18 mouse cellular contexts compared by ENCODE assay signal in the genomic region with DNA sequence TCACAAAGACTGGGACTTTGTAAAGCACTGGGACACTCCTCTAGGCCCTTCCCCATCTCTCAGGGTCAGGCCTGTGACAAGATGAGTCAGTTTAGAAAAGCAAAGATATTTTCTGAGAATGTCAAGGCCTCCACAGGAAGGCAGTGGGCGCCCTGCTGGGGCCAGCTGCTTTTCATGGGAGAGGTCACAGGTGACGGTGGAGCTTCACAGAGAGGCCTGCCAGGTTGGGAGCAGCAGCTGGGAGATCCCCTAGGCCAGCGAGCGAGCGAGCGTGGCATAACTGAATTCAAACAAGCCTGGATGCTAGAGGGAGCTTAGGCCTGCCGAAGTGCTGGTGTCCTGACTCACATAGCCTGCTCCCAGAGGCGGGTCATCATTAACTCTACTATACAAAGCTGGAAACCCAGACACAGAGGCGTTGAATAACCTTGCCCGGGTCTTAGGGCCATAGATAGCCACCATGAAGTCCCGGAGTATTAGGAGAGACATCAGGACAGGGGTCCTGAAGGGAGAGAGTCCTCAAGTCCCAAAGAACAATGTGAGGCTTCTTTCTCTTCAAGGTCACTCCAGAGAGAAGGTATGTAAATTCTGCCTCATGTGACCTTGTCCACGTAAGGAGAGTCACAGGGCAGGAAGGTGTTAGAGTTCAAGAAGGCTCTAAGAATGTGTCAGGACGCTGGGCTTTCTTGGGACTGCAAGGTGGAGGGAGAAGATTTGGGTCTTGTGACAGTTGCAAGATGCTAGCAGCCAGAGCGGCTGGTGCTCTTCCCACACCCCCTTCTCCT.
A peak's percentile ranks its signal among the peaks of the same experiment; 100 is the strongest.
DNase-seq lines count a peak whose midpoint lies in the region; ATAC-seq lines count a peak whose summit lies in the region.
"Had no signal": no experiment of that assay in that cellular context is flagged by ENCODE, and none has a peak within 500 bp of the region (broad histone marks: within the 10 kb centered on the region; RNA-seq: fewer than 3 reads in every experiment).

No protein-coding gene starts in this region.

- WGBS in hindbrain, embryonic 10.5 days: 70% methylated on average over 14 of the region's 14 CpGs
- WGBS in hindbrain, embryonic 16.5 days: 64% methylated on average over 14 of the region's 14 CpGs
- 51% methylated on average over 14 of the region's 14 CpGs for WGBS in neural tube, embryonic 12.5 days
- WGBS in limb, embryonic 10.5 days: 62% methylated on average over 14 of the region's 14 CpGs

- peaks cover 31% of the 10 kb centered on the region for H3K4me1 ChIP-seq in hindbrain, embryonic 10.5 days (replicated peaks)
- H3K4me1 ChIP-seq in hindbrain, embryonic 16.5 days (ENCODE audit: control insufficient read depth, insufficient read depth, low read depth, low read length): peaks cover 9% of the 10 kb centered on the region
- peaks cover 34% of the 10 kb centered on the region for H3K4me1 ChIP-seq in neural tube, embryonic 12.5 days
- peaks cover 64% of the 10 kb centered on the region for H3K4me1 ChIP-seq in limb, embryonic 10.5 days
- H3K4me1 ChIP-seq: liver, embryonic 15.5 days had no signal

- peak overlapping the region; percentile 76 for H3K27ac ChIP-seq in hindbrain, embryonic 10.5 days
- H3K27ac ChIP-seq in hindbrain, embryonic 16.5 days (ENCODE audit: low read depth, low read length): no peak overlapping the region
- H3K27ac ChIP-seq in neural tube, embryonic 12.5 days: peak overlapping the region; percentile 6
- peak overlapping the region; percentile 67 for H3K27ac ChIP-seq in limb, embryonic 10.5 days
- H3K27ac ChIP-seq: forebrain, embryonic 12.5 days; heart, embryonic 13.5 days; hindbrain, embryonic 15.5 days; liver, embryonic 15.5 days; stomach, embryonic 15.5 days had no signal

- no peaks in the 10 kb centered on the region for H3K9me3 ChIP-seq in hindbrain, embryonic 10.5 days
- no peaks in the 10 kb centered on the region for H3K9me3 ChIP-seq in hindbrain, embryonic 16.5 days (ENCODE audit: control insufficient read depth, low read length)
- no peaks in the 10 kb centered on the region for H3K9me3 ChIP-seq in neural tube, embryonic 12.5 days
- no peaks in the 10 kb centered on the region for H3K9me3 ChIP-seq in limb, embryonic 10.5 days (replicated peaks)
- H3K9me3 ChIP-seq: forebrain, embryonic 12.5 days; heart, embryonic 13.5 days; hindbrain, embryonic 15.5 days; limb, embryonic 13.5 days; liver, embryonic 15.5 days; stomach, embryonic 15.5 days had no signal

- no peaks in the 10 kb centered on the region for H3K36me3 ChIP-seq in hindbrain, embryonic 10.5 days
- H3K36me3 ChIP-seq in hindbrain, embryonic 16.5 days (ENCODE audit: control insufficient read depth, insufficient read depth, low read length): no peaks in the 10 kb centered on the region
- H3K36me3 ChIP-seq in neural tube, embryonic 12.5 days: no peaks in the 10 kb centered on the region
- H3K36me3 ChIP-seq in limb, embryonic 10.5 days: no peaks in the 10 kb centered on the region
- H3K36me3 ChIP-seq: forebrain, embryonic 12.5 days; G1E; heart, embryonic 13.5 days; hindbrain, embryonic 15.5 days; limb, embryonic 13.5 days; liver, embryonic 15.5 days; stomach, embryonic 15.5 days had no signal

- H3K27me3 ChIP-seq in hindbrain, embryonic 10.5 days (ENCODE audit: insufficient read depth, poor library complexity, severe bottlenecking): peaks cover 35% of the 10 kb centered on the region
- H3K27me3 ChIP-seq in hindbrain, embryonic 16.5 days (replicated peaks; ENCODE audit: control insufficient read depth, insufficient read depth, low read length): no peaks in the 10 kb centered on the region; the same call in 1 of the 2 replicates
- no peaks in the 10 kb centered on the region for H3K27me3 ChIP-seq in neural tube, embryonic 12.5 days (replicated peaks)
- H3K27me3 ChIP-seq in limb, embryonic 10.5 days (ENCODE audit: low read depth, poor library complexity, severe bottlenecking): no peaks in the 10 kb centered on the region
- H3K27me3 ChIP-seq: heart, embryonic 13.5 days; hindbrain, embryonic 15.5 days; limb, embryonic 13.5 days; liver, embryonic 15.5 days; stomach, embryonic 15.5 days had no signal

- no peak overlapping the region for H3K4me2 ChIP-seq in hindbrain, embryonic 16.5 days (ENCODE audit: low read length)
- 0 out of 2 replicates have a peak overlapping the region, but pooled peaks have one; percentile 4 for H3K4me2 ChIP-seq in neural tube, embryonic 12.5 days (replicated peaks)
- H3K4me2 ChIP-seq: forebrain, embryonic 12.5 days; heart, embryonic 13.5 days; hindbrain, embryonic 15.5 days; limb, embryonic 13.5 days; liver, embryonic 15.5 days; stomach, embryonic 15.5 days had no signal

- H3K9ac ChIP-seq in hindbrain, embryonic 16.5 days (ENCODE audit: low read depth, low read length): no peak overlapping the region
- H3K9ac ChIP-seq in neural tube, embryonic 12.5 days: no peak overlapping the region
- H3K9ac ChIP-seq: forebrain, embryonic 12.5 days; heart, embryonic 13.5 days; hindbrain, embryonic 15.5 days; limb, embryonic 13.5 days; liver, embryonic 15.5 days; stomach, embryonic 15.5 days had no signal

- H3K4me3 ChIP-seq in hindbrain, embryonic 10.5 days: no peak overlapping the region
- H3K4me3 ChIP-seq in hindbrain, embryonic 16.5 days (ENCODE audit: low read length): no peak overlapping the region
- no peak overlapping the region for H3K4me3 ChIP-seq in neural tube, embryonic 12.5 days
- H3K4me3 ChIP-seq in limb, embryonic 10.5 days: no peak overlapping the region
- H3K4me3 ChIP-seq: forebrain, embryonic 12.5 days; heart, embryonic 13.5 days; hindbrain, embryonic 15.5 days; limb, embryonic 13.5 days; liver, embryonic 15.5 days; stomach, embryonic 15.5 days had no signal

- ATAC-seq in hindbrain, embryonic 16.5 days: no peak
- ATAC-seq in neural tube, embryonic 12.5 days (ENCODE audit: low FRiP score, low read depth): no peak

- no peak for DNase-seq in hindbrain, embryonic 10.5 days (ENCODE audit: low spot score)
- no peak for DNase-seq in neural tube, embryonic 10.5 days (ENCODE audit: extremely low spot score, low spot score)
- DNase-seq in adrenal gland, adult 2 months: peak; percentile 88
- DNase-seq in limb, embryonic 10.5 days (ENCODE audit: low spot score): no peak
- DNase-seq in frontal cortex, postnatal 25 days (ENCODE audit: low spot score in 2 of 2): no peak
- DNase-seq in B cell, adult 2 months: no peak
- DNase-seq: cerebellum, adult 11 months; cerebellum, postnatal 25 days; lung, postnatal 14 days had no signal
